8 mouse cellular contexts compared by ENCODE assay signal in genomic region chr14:73552341-73553121, GRCm38 (mm10). TPM values are rescaled to one million over a fixed set of nuclear protein-coding genes. Genes with fewer than 3 reads are reported as not detected.
DNase-seq lines count a peak whose midpoint lies in the region; ATAC-seq lines count a peak whose summit lies in the region.

No protein-coding gene starts in this region.

- peak; percentile 95 for DNase-seq in CD4-positive, CD25-positive, alpha-beta regulatory T cell, adult 2 months (ENCODE audit: low read depth, low spot score)
- DNase-seq in fat pad, adult 2 months (ENCODE audit: extremely low read depth, low read depth, low spot score): peak; percentile 19
- peak; percentile 98 for DNase-seq in kidney, postnatal 10 days
- peak; percentile 92 to 93 for DNase-seq in natural killer cell, adult 2 months (ENCODE audit: low spot score in 2 of 2)

- H3K4me1 ChIP-seq in brown adipose tissue, adult 24 weeks (ENCODE audit: control insufficient read depth, insufficient read depth, insufficient read length, low read length): peaks cover 14% of the 10 kb centered on the region
- H3K4me1 ChIP-seq in heart, embryonic 13.5 days: peaks cover 20% of the 10 kb centered on the region
- peaks cover 20% of the 10 kb centered on the region for H3K4me1 ChIP-seq in liver, embryonic 12.5 days
- H3K4me1 ChIP-seq in stomach, embryonic 15.5 days: peaks cover 5% of the 10 kb centered on the region; the same call in 1 of the 2 replicates

- no peaks in the 10 kb centered on the region for H3K27me3 ChIP-seq in heart, embryonic 13.5 days (replicated peaks)
- H3K27me3 ChIP-seq in liver, embryonic 12.5 days (replicated peaks): no peaks in the 10 kb centered on the region
- no peaks in the 10 kb centered on the region for H3K27me3 ChIP-seq in stomach, embryonic 15.5 days (replicated peaks)

- peak; percentile 81 for ATAC-seq in heart, embryonic 13.5 days (ENCODE audit: extremely low read depth, insufficient number of reproducible peaks, low FRiP score, low TSS enrichment)
- ATAC-seq in liver, embryonic 12.5 days: peak; percentile 93
- peak; percentile 95 for ATAC-seq in stomach, embryonic 15.5 days (ENCODE audit: insufficient read depth, low FRiP score, low read depth)

- peak overlapping the region; percentile 73 for H3K4me2 ChIP-seq in heart, embryonic 13.5 days
- H3K4me2 ChIP-seq in liver, embryonic 12.5 days: peak overlapping the region; percentile 87
- peak overlapping the region; percentile 66 for H3K4me2 ChIP-seq in stomach, embryonic 15.5 days

- peaks cover 19% of the 10 kb centered on the region for H3K36me3 ChIP-seq in heart, embryonic 13.5 days
- peaks cover 15% of the 10 kb centered on the region for H3K36me3 ChIP-seq in liver, embryonic 12.5 days
- H3K36me3 ChIP-seq in stomach, embryonic 15.5 days: peaks cover 4% of the 10 kb centered on the region

- 4% methylated on average over 43 of the region's 61 CpGs for WGBS in heart, embryonic 13.5 days
- WGBS in liver, embryonic 12.5 days (ENCODE audit: insufficient replicate concordance): 4% methylated on average over 60 of the region's 61 CpGs
- 3% methylated on average over 61 of the region's 61 CpGs for WGBS in stomach, embryonic 15.5 days

- no peaks in the 10 kb centered on the region for H3K9me3 ChIP-seq in heart, embryonic 13.5 days
- no peaks in the 10 kb centered on the region for H3K9me3 ChIP-seq in liver, embryonic 12.5 days (replicated peaks)
- H3K9me3 ChIP-seq in stomach, embryonic 15.5 days: no peaks in the 10 kb centered on the region

- H3K27ac ChIP-seq in brown adipose tissue, adult 24 weeks (replicated peaks; ENCODE audit: low read depth, low read length): peak overlapping the region; percentile 94
- H3K27ac ChIP-seq in heart, embryonic 13.5 days (replicated peaks): peak overlapping the region; percentile 88
- peak overlapping the region; percentile 85 for H3K27ac ChIP-seq in liver, embryonic 12.5 days
- H3K27ac ChIP-seq in stomach, embryonic 15.5 days: peak overlapping the region; percentile 65; the same call in 1 of the 2 replicates

- peak overlapping the region; percentile 97 for H3K9ac ChIP-seq in heart, embryonic 13.5 days
- H3K9ac ChIP-seq in liver, embryonic 12.5 days: peak overlapping the region; percentile 97
- H3K9ac ChIP-seq in stomach, embryonic 15.5 days: peak overlapping the region; percentile 94

- H3K4me3 ChIP-seq in brown adipose tissue, adult 24 weeks (ENCODE audit: insufficient read depth, low read depth, low read length): peak overlapping the region; percentile 89
- peak overlapping the region; percentile 90 for H3K4me3 ChIP-seq in heart, embryonic 13.5 days
- H3K4me3 ChIP-seq in liver, embryonic 12.5 days: peak overlapping the region; percentile 99
- peak overlapping the region; percentile 97 for H3K4me3 ChIP-seq in stomach, embryonic 15.5 days (replicated peaks)

RNA-seq across cellular contexts. Expression of gene Nudt15, which starts 4.5 kb away (rescaled TPM):
- 11.5 and 12.1 TPM in 2 replicates for polyA plus RNA-seq in brown adipose tissue, adult 24 weeks (2012; ENCODE audit: insufficient read depth, insufficient read length, missing spikeins)
- 4.3 and 4.5 TPM in 2 replicates for polyA plus RNA-seq in heart, embryonic 13.5 days (2015; fragmentation: Nextera tagmentation; extraction: Ambion mirVana)
- polyA plus RNA-seq in liver, embryonic 12.5 days (2016; fragmentation: Nextera tagmentation; extraction: Ambion mirVana): 5.5 and 5.8 TPM in 2 replicates
- polyA plus RNA-seq in stomach, embryonic 15.5 days (2015; fragmentation: Nextera tagmentation; extraction: Ambion mirVana): 4.5 and 6.5 TPM in 2 replicates

RNA-seq across cellular contexts. Expression of gene Sucla2, which starts 27.4 kb away (rescaled TPM):
- 1,877 and 1,970 TPM in 2 replicates for polyA plus RNA-seq in brown adipose tissue, adult 24 weeks (2012; ENCODE audit: insufficient read depth, insufficient read length, missing spikeins)
- 177 and 195 TPM in 2 replicates for polyA plus RNA-seq in heart, embryonic 13.5 days (2015; fragmentation: Nextera tagmentation; extraction: Ambion mirVana)
- 62.5 and 65.1 TPM in 2 replicates for polyA plus RNA-seq in liver, embryonic 12.5 days (2016; fragmentation: Nextera tagmentation; extraction: Ambion mirVana)
- polyA plus RNA-seq in stomach, embryonic 15.5 days (2015; fragmentation: Nextera tagmentation; extraction: Ambion mirVana): 101 and 117 TPM in 2 replicates

RNA-seq across cellular contexts. Expression of gene Med4, which starts 42.7 kb away (rescaled TPM):
- polyA plus RNA-seq in brown adipose tissue, adult 24 weeks (2012; ENCODE audit: insufficient read depth, insufficient read length, missing spikeins): 14.7 and 23.5 TPM in 2 replicates
- 46.8 and 57.5 TPM in 2 replicates for polyA plus RNA-seq in heart, embryonic 13.5 days (2015; fragmentation: Nextera tagmentation; extraction: Ambion mirVana)
- polyA plus RNA-seq in liver, embryonic 12.5 days (2016; fragmentation: Nextera tagmentation; extraction: Ambion mirVana): 43.0 and 45.1 TPM in 2 replicates
- polyA plus RNA-seq in stomach, embryonic 15.5 days (2015; fragmentation: Nextera tagmentation; extraction: Ambion mirVana): 70.9 TPM in 2 replicates

Comparison
In these comparisons a context has a peak if more than half of its experiments do, and no peak if none do; other contexts are left out.
1. Peak in every context shown above with its lines: DNase-seq, ATAC-seq, H3K4me3 ChIP-seq and H3K27ac ChIP-seq.
2. DNase-seq: peak in every context shown above with its lines; median percentile 98 in kidney, postnatal 10 days; 95 in CD4-positive, CD25-positive, alpha-beta regulatory T cell, adult 2 months; 92 in natural killer cell, adult 2 months; 19 in fat pad, adult 2 months.